Mouse (Mus musculus) lung, adult 2 months (tissue): ENCODE results near the gene Phgr1.
A peak's percentile ranks its signal among the peaks of the same experiment; 100 is the strongest.

ENCODE experiments used
- CTCF ChIP-seq: fragments of 200-500 bp; IDR thresholded peaks from 2 replicates; pipeline ENCODE4 v1.5.1; 2011; ENCODE audit warnings: mild to moderate bottlenecking, low read length, control low read depth; ENCODE audit not compliant: insufficient read depth
- POLR2A ChIP-seq: fragments of 200-500 bp; IDR thresholded peaks from 2 replicates; pipeline ENCODE4 v1.6.1; 2011; ENCODE audit warnings: low read depth, mild to moderate bottlenecking, control low read depth, low read length, borderline replicate concordance; ENCODE audit errors: extremely low read depth

GRCm38 (mm10) chr2:118766041-118767033, 6.2 kb upstream of the Phgr1 start:
- TF ChIP-seq CTCF, result 0 out of 2 replicates have a peak, but pooled peaks have one; percentile 10
- no peak for TF ChIP-seq POLR2A
